Mouse (Mus musculus) forebrain, embryonic 12.5 days (tissue): ENCODE results near the gene Tap1. TPM values are rescaled to one million over a fixed set of nuclear protein-coding genes. Genes with fewer than 3 reads are reported as not detected.
"Not testable (repeated sequence)": the region's sequence is repeated elsewhere in the genome, so short reads cannot be mapped to it uniquely, and the experiment has no call there.

Experiments used
- ATAC-seq: fragments of 200-750 bp; cut with Nextera tagmentation; 2 replicates; pipeline ENCODE4 v1.8.0; 2017; ENCODE audit warnings: moderate TSS enrichment; ENCODE audit not compliant: low FRiP score
- H3K27ac ChIP-seq: fragments of 300-500 bp; sonication (generic); 2 replicates; pipeline ENCODE4 v1.5.1; 2016; ENCODE audit warnings: mild to moderate bottlenecking
- H3K27me3 ChIP-seq: fragments of 300-500 bp; sonication (generic); 2 replicates; pipeline ENCODE4 v1.6.1; 2016; ENCODE audit warnings: mild to moderate bottlenecking
- H3K36me3 ChIP-seq: fragments of 300-500 bp; sonication (generic); replicated peaks from 2 replicates; pipeline ENCODE4 v1.6.1; 2016; ENCODE audit warnings: mild to moderate bottlenecking
- H3K4me1 ChIP-seq: fragments of 300-500 bp; sonication (generic); 2 replicates; pipeline ENCODE4 v1.6.1; 2016
- H3K4me2 ChIP-seq: fragments of 300-500 bp; sonication (generic); 2 replicates; pipeline ENCODE4 v1.6.1; 2016; ENCODE audit warnings: mild to moderate bottlenecking, moderate library complexity
- H3K4me3 ChIP-seq: fragments of 300-500 bp; sonication (generic); replicated peaks from 2 replicates; pipeline ENCODE4 v1.5.1; 2016; ENCODE audit warnings: mild to moderate bottlenecking
- H3K9ac ChIP-seq: fragments of 300-500 bp; sonication (generic); 2 replicates; pipeline ENCODE4 v1.6.1; 2016; ENCODE audit warnings: mild to moderate bottlenecking
- H3K9me3 ChIP-seq: fragments of 300-500 bp; sonication (generic); 2 replicates; pipeline ENCODE4 v1.6.1; 2016
- WGBS: fragments of 180-500 bp; shearing (Covaris S2); methylation state at CpG from one replicate; pipeline ENCODE4 v1.1.7; 2016; 5-methylcytosine and 5-hydroxymethylcytosine counted together
- polyA plus RNA-seq: library from polyadenylated mRNA; unstranded; fragments of >200 nt; fragmentation: Nextera tagmentation; extraction: Ambion mirVana; gene quantifications from 2 replicates; pipeline ENCODE4 v1.2.1, GENCODE M21; 2016

Tap1 gene
- polyA plus RNA-seq, 1 experiment from 2014 or later, result 2.2 TPM

- Histone ChIP-seq H3K9ac (no peak overlapping the region), H3K4me2 (no peak overlapping the region), H3K4me1 (peaks cover 7% of the 10 kb centered on the region; the same call in 1 of the 2 replicates), H3K27ac (no peak overlapping the region), H3K36me3 (no peaks in the 10 kb centered on the region), H3K4me3 (no peak overlapping the region), H3K9me3 (no peaks in the 10 kb centered on the region), H3K27me3 (peaks cover 87% of the 10 kb centered on the region)
- 24% methylated on average over 10 of the region's 10 CpGs for WGBS
- ATAC-seq, result no peak
These were observed 21.1 kb downstream of the Tap1 start for GRCm38 (mm10) chr17:34208421-34208820.

GRCm38 (mm10) chr17:34209680-34210079 is 22.3 kb downstream of the Tap1 start:
- H3K9me3 ChIP-seq, result no peaks in the 10 kb centered on the region
- no peak overlapping the region for H3K4me2 ChIP-seq
- no peak overlapping the region for H3K9ac ChIP-seq
- no peak overlapping the region for H3K4me3 ChIP-seq
- 39% methylated on average over 3 of the region's 3 CpGs for WGBS
- no peak overlapping the region for H3K27ac ChIP-seq
- peaks cover 6% of the 10 kb centered on the region; the same call in 1 of the 2 replicates for H3K4me1 ChIP-seq
- no peak for ATAC-seq
- no peaks in the 10 kb centered on the region for H3K36me3 ChIP-seq
- H3K27me3 ChIP-seq, result peaks cover 92% of the 10 kb centered on the region

- no peaks in the 10 kb centered on the region for H3K36me3 ChIP-seq
- no peak overlapping the region for H3K9ac ChIP-seq
- no peak overlapping the region for H3K4me3 ChIP-seq
- H3K27ac ChIP-seq, result no peak overlapping the region
- ATAC-seq, result no peak
- WGBS, result 73% methylated on average over 3 of the region's 3 CpGs
- H3K4me1 ChIP-seq, result 0 out of 2 replicates have a peak, but pooled peaks cover 3% of the 10 kb centered on the region
- H3K27me3 ChIP-seq, result peaks cover 92% of the 10 kb centered on the region
- no peaks in the 10 kb centered on the region for H3K9me3 ChIP-seq
- no peak overlapping the region for H3K4me2 ChIP-seq
These were observed 23.2 kb downstream of the Tap1 start for GRCm38 (mm10) chr17:34210599-34210998.

- Histone ChIP-seq H3K27ac (no peak overlapping the region), H3K4me1 (0 out of 2 replicates have a peak, but pooled peaks cover 3% of the 10 kb centered on the region), H3K9ac (no peak overlapping the region), H3K9me3 (no peaks in the 10 kb centered on the region), H3K4me3 (no peak overlapping the region), H3K4me2 (no peak overlapping the region), H3K36me3 (no peaks in the 10 kb centered on the region), H3K27me3 (peaks cover 83% of the 10 kb centered on the region)
- WGBS, result 18% methylated on average over 23 of the region's 23 CpGs
- no peak for ATAC-seq
These were observed 24.5 kb downstream of the Tap1 start for GRCm38 (mm10) chr17:34211746-34212365.

GRCm38 (mm10) chr17:34213936-34214335 is 26.6 kb downstream of the Tap1 start:
- Histone ChIP-seq H3K4me1 (0 out of 2 replicates have a peak, but pooled peaks cover 3% of the 10 kb centered on the region), H3K4me2 (no peak overlapping the region), H3K27me3 (peaks cover 69% of the 10 kb centered on the region), H3K27ac (no peak overlapping the region), H3K9ac (no peak overlapping the region), H3K4me3 (no peak overlapping the region), H3K36me3 (no peaks in the 10 kb centered on the region), H3K9me3 (no peaks in the 10 kb centered on the region)
- ATAC-seq, result no peak
- 39% methylated on average over 21 of the region's 21 CpGs for WGBS

- Histone ChIP-seq H3K36me3 (no peaks in the 10 kb centered on the region), H3K4me1 (0 out of 2 replicates have a peak, but pooled peaks cover 3% of the 10 kb centered on the region), H3K9ac (no peak overlapping the region), H3K27me3 (peaks cover 58% of the 10 kb centered on the region), H3K27ac (no peak overlapping the region), H3K9me3 (no peaks in the 10 kb centered on the region), H3K4me2 (no peak overlapping the region), H3K4me3 (no peak overlapping the region)
- ATAC-seq, result no peak
- 84% methylated on average over 12 of the region's 12 CpGs for WGBS
These were observed 27.8 kb downstream of the Tap1 start for GRCm38 (mm10) chr17:34215176-34215575.

GRCm38 (mm10) chr17:34217216-34217928 is 30.0 kb downstream of the Tap1 start:
- 85% methylated on average over 8 of the region's 8 CpGs for WGBS
- no peak for ATAC-seq
- peaks cover 36% of the 10 kb centered on the region for H3K27me3 ChIP-seq

GRCm38 (mm10) chr17:34217986-34218385 is 30.6 kb downstream of the Tap1 start:
- Histone ChIP-seq H3K9me3 (no peaks in the 10 kb centered on the region), H3K36me3 (no peaks in the 10 kb centered on the region), H3K4me1 (no peaks in the 10 kb centered on the region), H3K27me3 (peaks cover 29% of the 10 kb centered on the region), H3K4me3 (no peak overlapping the region), H3K27ac (no peak overlapping the region), H3K4me2 (no peak overlapping the region), H3K9ac (no peak overlapping the region)
- no peak for ATAC-seq
- WGBS, result 90% methylated on average over 5 of the region's 5 CpGs

More at GRCm38 (mm10) chr17:34217216-34217928, 30.0 kb downstream of the Tap1 start:
- no peaks in the 10 kb centered on the region for H3K36me3 ChIP-seq
- H3K9me3 ChIP-seq, result no peaks in the 10 kb centered on the region
- H3K4me2 ChIP-seq, result no peak overlapping the region
- no peak overlapping the region for H3K27ac ChIP-seq
- no peaks in the 10 kb centered on the region for H3K4me1 ChIP-seq
- no peak overlapping the region for H3K4me3 ChIP-seq
- no peak overlapping the region for H3K9ac ChIP-seq

GRCm38 (mm10) chr17:34218675-34219074 is 31.3 kb downstream of the Tap1 start:
- Histone ChIP-seq H3K27me3 (peaks cover 23% of the 10 kb centered on the region), H3K9me3 (no peaks in the 10 kb centered on the region), H3K36me3 (no peaks in the 10 kb centered on the region), H3K4me1 (no peaks in the 10 kb centered on the region), H3K4me3 (no peak overlapping the region), H3K9ac (no peak overlapping the region), H3K27ac (no peak overlapping the region), H3K4me2 (no peak overlapping the region)
- no peak for ATAC-seq
- 84% methylated on average over 11 of the region's 11 CpGs for WGBS

GRCm38 (mm10) chr17:34219096-34219495 is 31.7 kb downstream of the Tap1 start:
- H3K36me3 ChIP-seq, H3K4me2 ChIP-seq, H3K9ac ChIP-seq, H3K9me3 ChIP-seq, H3K27ac ChIP-seq, ATAC-seq, H3K4me1 ChIP-seq, H3K4me3 ChIP-seq: not testable (repeated sequence)
- WGBS, result 89% methylated on average over 9 of the region's 11 CpGs
- peaks cover 18% of the 10 kb centered on the region for H3K27me3 ChIP-seq

- WGBS, result 95% methylated on average over 4 of the region's 7 CpGs
- H3K9me3 ChIP-seq, H3K4me3 ChIP-seq, ATAC-seq, H3K27ac ChIP-seq, H3K9ac ChIP-seq, H3K4me2 ChIP-seq, H3K4me1 ChIP-seq, H3K36me3 ChIP-seq: not testable (repeated sequence)
- H3K27me3 ChIP-seq, result peaks cover 11% of the 10 kb centered on the region
These were observed 32.4 kb downstream of the Tap1 start for GRCm38 (mm10) chr17:34219801-34220200.

GRCm38 (mm10) chr17:34220401-34220800 is 33.0 kb downstream of the Tap1 start:
- not testable (repeated sequence) for H3K27ac ChIP-seq, ATAC-seq, H3K9me3 ChIP-seq, H3K4me1 ChIP-seq, H3K4me3 ChIP-seq, H3K36me3 ChIP-seq, H3K9ac ChIP-seq, H3K4me2 ChIP-seq, H3K27me3 ChIP-seq
- WGBS, result 95% methylated on average over 7 of the region's 16 CpGs

GRCm38 (mm10) chr17:34224816-34225215 is 37.5 kb downstream of the Tap1 start:
- WGBS, result 91% methylated on average over 3 of the region's 3 CpGs
- Histone ChIP-seq H3K27ac (no peak overlapping the region), H3K4me2 (no peak overlapping the region), H3K9me3 (peaks cover 5% of the 10 kb centered on the region; the same call in 1 of the 2 replicates), H3K4me3 (no peak overlapping the region), H3K4me1 (no peaks in the 10 kb centered on the region), H3K27me3 (no peaks in the 10 kb centered on the region), H3K9ac (no peak overlapping the region), H3K36me3 (no peaks in the 10 kb centered on the region)
- no peak for ATAC-seq
